Mouse (Mus musculus): ENCODE data around the gene Proser1.

- TF ChIP-seq CTCF (IDR thresholded peaks at IDR 0.05; ENCODE audit: control insufficient read depth, insufficient read depth, insufficient replicate concordance, low read depth, low read length) (no peak), POLR2A (IDR thresholded peaks at IDR 0.05; ENCODE audit: control insufficient read depth, low read depth, low read length) (0 out of 2 replicates have a peak, but pooled peaks have one; percentile 21)
These were observed at the start of gene Proser1, which contains the start of gene Nhlrc3 for GRCm38 (mm10) chr3:53463046-53463764.
